Mouse (Mus musculus): ENCODE data around the gene Zfyve1. TPM values are rescaled to one million over a fixed set of nuclear protein-coding genes. Genes with fewer than 3 reads are reported as not detected.

Zfyve1 gene
- polyA plus RNA-seq, 1 experiment = not detected

DNA sequence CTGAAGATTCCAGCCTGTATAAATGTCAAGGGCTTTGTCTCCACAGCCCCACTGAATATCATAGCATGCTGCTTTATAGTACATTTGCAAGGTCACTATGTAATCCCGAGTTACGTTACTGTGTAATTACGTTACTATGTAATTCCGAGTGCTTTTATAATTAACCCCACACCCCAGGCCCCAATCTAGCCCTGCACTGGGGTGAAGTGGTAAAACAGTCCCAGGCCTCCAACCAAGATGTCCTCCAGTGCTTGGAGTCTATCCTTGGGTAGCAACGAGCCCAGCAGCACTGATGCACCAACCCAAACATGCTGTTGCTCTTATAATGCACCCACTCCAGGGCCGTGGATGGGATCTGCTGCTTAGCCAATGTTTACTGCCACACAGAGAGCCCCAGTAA, 74.0 kb downstream of the Zfyve1 start:
- Histone ChIP-seq H3K27ac (ENCODE audit: insufficient read depth, low read depth, low read length) (no peak overlapping the region), H3K4me3 (ENCODE audit: insufficient read depth, low read depth, low read length) (no peak overlapping the region), H3K4me1 (ENCODE audit: control insufficient read depth, insufficient read depth, low read length) (peaks cover 33% of the 10 kb centered on the region)
- 48% methylated on average over 6 of the region's 6 CpGs for WGBS
- TF ChIP-seq POLR2A (IDR thresholded peaks at IDR 0.05; ENCODE audit: insufficient read depth, low read depth, low read length) = no peak
- TF ChIP-seq CTCF (IDR thresholded peaks at IDR 0.05; ENCODE audit: insufficient read depth, low read depth, low read length) = no peak

DNA sequence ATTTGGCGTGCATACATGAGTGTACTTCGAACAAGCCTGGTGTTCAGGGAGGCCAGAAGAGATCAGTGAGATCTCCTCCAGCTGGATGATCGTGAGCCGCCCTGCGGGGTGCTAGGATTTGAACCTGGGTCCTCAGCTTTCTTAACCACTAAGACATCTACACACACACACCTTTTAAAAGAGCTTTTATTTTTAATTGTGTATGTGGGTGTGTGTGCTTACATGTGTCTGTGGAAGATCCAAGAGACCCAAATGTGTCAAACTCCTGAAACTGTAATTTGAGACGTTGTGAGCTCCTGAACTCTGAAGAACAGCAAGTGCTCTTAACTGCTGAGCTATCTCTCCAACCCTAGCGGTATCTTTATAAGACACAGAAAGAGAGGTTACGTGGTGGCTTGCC, 75.9 kb downstream of the Zfyve1 start:
- H3K4me3 ChIP-seq (ENCODE audit: insufficient read depth, low read depth, low read length) = peak overlapping the region; percentile 96; the same call in 1 of the 2 replicates
- peaks cover 26% of the 10 kb centered on the region for H3K4me1 ChIP-seq (ENCODE audit: control insufficient read depth, insufficient read depth, low read length)
- TF ChIP-seq CTCF (IDR thresholded peaks at IDR 0.05; ENCODE audit: insufficient read depth, low read depth, low read length) (no peak), POLR2A (IDR thresholded peaks at IDR 0.05; ENCODE audit: insufficient read depth, low read depth, low read length) (no peak)
- H3K27ac ChIP-seq (ENCODE audit: insufficient read depth, low read depth, low read length) = no peak overlapping the region
- 46% methylated on average over 8 of the region's 8 CpGs for WGBS

DNA sequence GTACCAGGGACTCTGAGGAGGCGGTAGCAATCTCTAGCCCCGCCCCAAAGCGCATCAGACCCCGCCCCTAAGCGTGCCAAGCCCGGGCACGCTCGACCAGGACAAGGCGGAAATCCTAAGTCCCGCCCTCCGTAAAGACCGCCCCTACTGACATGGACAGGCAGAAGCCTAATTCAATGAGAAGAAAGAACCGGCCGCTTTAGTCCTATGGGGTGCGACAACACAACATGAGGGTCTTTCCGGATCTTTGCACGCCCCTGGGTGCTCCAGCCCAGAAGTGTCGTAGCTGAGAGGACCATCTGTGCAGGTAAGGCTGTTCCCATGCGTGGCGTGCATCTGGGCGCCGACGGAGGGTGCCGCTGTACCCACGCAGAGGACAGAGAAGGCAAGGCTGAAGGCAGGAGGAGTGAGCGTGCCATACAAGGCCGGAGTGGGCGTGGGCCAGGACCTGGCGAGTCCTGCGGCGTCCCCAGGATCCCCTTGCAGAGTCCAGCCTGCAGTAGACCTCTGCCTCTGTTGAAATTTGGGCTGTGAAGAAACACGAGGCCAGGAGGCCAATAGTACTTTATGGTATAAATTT, 76.6 kb downstream of the Zfyve1 start, which contains the start of gene Dcaf4:
Gene Dcaf4, plus strand, starts transcription at position 156 of the 580 bp plus-strand sequence.
- TF ChIP-seq CTCF (IDR thresholded peaks at IDR 0.05; ENCODE audit: insufficient read depth, low read depth, low read length) (no peak), POLR2A (IDR thresholded peaks at IDR 0.05; ENCODE audit: insufficient read depth, low read depth, low read length) (0 out of 2 replicates have a peak, but pooled peaks have one; percentile 30)
- H3K4me1 ChIP-seq (ENCODE audit: control insufficient read depth, insufficient read depth, low read length) = peaks cover 23% of the 10 kb centered on the region
- peak within 1 kb of the TSS; percentile 47; the same call in 1 of the 2 replicates for H3K27ac ChIP-seq (ENCODE audit: insufficient read depth, low read depth, low read length)
- WGBS = under 1% methylated on average over 32 of the region's 32 CpGs
- H3K4me3 ChIP-seq (ENCODE audit: insufficient read depth, low read depth, low read length) = peak within 1 kb of the TSS; percentile 96

GRCm38 (mm10) chr12:83517580-83517979, 79.4 kb downstream of the Zfyve1 start:
- no peak for TF ChIP-seq CTCF (IDR thresholded peaks at IDR 0.05; ENCODE audit: insufficient read depth, low read depth, low read length)
- no peak for TF ChIP-seq POLR2A (IDR thresholded peaks at IDR 0.05; ENCODE audit: insufficient read depth, low read depth, low read length)
- Histone ChIP-seq H3K4me3 (ENCODE audit: insufficient read depth, low read depth, low read length) (no peak overlapping the region), H3K4me1 (ENCODE audit: control insufficient read depth, insufficient read depth, low read length) (peaks cover 21% of the 10 kb centered on the region), H3K27ac (ENCODE audit: insufficient read depth, low read depth, low read length) (no peak overlapping the region)
- 90% methylated on average over 3 of the region's 3 CpGs for WGBS

GRCm38 (mm10) chr12:83514216-83514615, 82.8 kb downstream of the Zfyve1 start:
- Histone ChIP-seq H3K4me3 (ENCODE audit: insufficient read depth, low read depth, low read length) (no peak overlapping the region), H3K4me1 (ENCODE audit: control insufficient read depth, insufficient read depth, low read length) (peaks cover 12% of the 10 kb centered on the region), H3K27ac (ENCODE audit: insufficient read depth, low read depth, low read length) (no peak overlapping the region)
- TF ChIP-seq POLR2A (IDR thresholded peaks at IDR 0.05; ENCODE audit: insufficient read depth, low read depth, low read length) (no peak), CTCF (IDR thresholded peaks at IDR 0.05; ENCODE audit: insufficient read depth, low read depth, low read length) (no peak)
- WGBS = 44% methylated on average over 4 of the region's 4 CpGs

- Histone ChIP-seq H3K27ac (ENCODE audit: insufficient read depth, low read depth, low read length) (peak overlapping the region; percentile 85; the same call in 1 of the 2 replicates), H3K4me1 (ENCODE audit: control insufficient read depth, insufficient read depth, low read length) (peaks cover 12% of the 10 kb centered on the region), H3K4me3 (ENCODE audit: insufficient read depth, low read depth, low read length) (no peak overlapping the region)
- 13% methylated on average over 5 of the region's 5 CpGs for WGBS
- no peak for TF ChIP-seq POLR2A (IDR thresholded peaks at IDR 0.05; ENCODE audit: insufficient read depth, low read depth, low read length)
- no peak for TF ChIP-seq CTCF (IDR thresholded peaks at IDR 0.05; ENCODE audit: insufficient read depth, low read depth, low read length)
These were observed 83.8 kb downstream of the Zfyve1 start for GRCm38 (mm10) chr12:83513185-83513584.

DNA sequence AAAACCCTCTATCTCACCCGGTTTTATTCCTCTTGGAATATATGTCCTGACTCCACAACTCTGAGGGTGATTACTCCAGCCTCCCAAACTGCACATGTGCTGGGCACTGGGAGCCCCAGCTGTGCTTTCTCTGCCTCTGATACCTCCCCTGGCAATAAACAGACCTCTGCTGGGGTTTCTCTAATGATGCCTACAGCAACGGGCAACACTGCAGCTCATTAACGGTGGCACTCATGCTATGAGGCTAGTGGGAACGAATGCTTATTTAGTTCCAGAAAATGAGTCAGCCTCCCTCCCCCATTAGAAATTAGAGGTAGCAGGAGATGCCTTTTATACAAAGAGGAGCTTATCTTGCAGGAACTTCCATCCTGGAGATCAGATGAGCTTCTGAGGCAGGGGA, 84.2 kb downstream of the Zfyve1 start:
- WGBS = 4% methylated on average over 4 of the region's 4 CpGs
- no peak overlapping the region for H3K4me3 ChIP-seq (ENCODE audit: insufficient read depth, low read depth, low read length)

GRCm38 (mm10) chr12:83510586-83510985, 86.4 kb downstream of the Zfyve1 start:
- H3K4me1 ChIP-seq (ENCODE audit: control insufficient read depth, insufficient read depth, low read length) = peaks cover 12% of the 10 kb centered on the region
- H3K27ac ChIP-seq (ENCODE audit: insufficient read depth, low read depth, low read length) = no peak overlapping the region
- no peak overlapping the region for H3K4me3 ChIP-seq (ENCODE audit: insufficient read depth, low read depth, low read length)
- TF ChIP-seq POLR2A (IDR thresholded peaks at IDR 0.05; ENCODE audit: insufficient read depth, low read depth, low read length) (no peak), CTCF (IDR thresholded peaks at IDR 0.05; ENCODE audit: insufficient read depth, low read depth, low read length) (no peak)
- 80% methylated on average over 5 of the region's 5 CpGs for WGBS

More for the DNA sequence above, 84.2 kb downstream of the Zfyve1 start:
- Histone ChIP-seq H3K4me1 (ENCODE audit: control insufficient read depth, insufficient read depth, low read length) (peaks cover 12% of the 10 kb centered on the region), H3K27ac (ENCODE audit: insufficient read depth, low read depth, low read length) (peak overlapping the region; percentile 85)
- TF ChIP-seq POLR2A (IDR thresholded peaks at IDR 0.05; ENCODE audit: insufficient read depth, low read depth, low read length) (no peak), CTCF (IDR thresholded peaks at IDR 0.05; ENCODE audit: insufficient read depth, low read depth, low read length) (no peak)

GRCm38 (mm10) chr12:83506543-83506942, 90.5 kb downstream of the Zfyve1 start:
- H3K27ac ChIP-seq (ENCODE audit: insufficient read depth, low read depth, low read length) = no peak overlapping the region
- TF ChIP-seq POLR2A (IDR thresholded peaks at IDR 0.05; ENCODE audit: insufficient read depth, low read depth, low read length) (no peak), CTCF (IDR thresholded peaks at IDR 0.05; ENCODE audit: insufficient read depth, low read depth, low read length) (no peak)
- 89% methylated on average over 10 of the region's 10 CpGs for WGBS
- H3K4me1 ChIP-seq (ENCODE audit: control insufficient read depth, insufficient read depth, low read length) = no peaks in the 10 kb centered on the region
- no peak overlapping the region for H3K4me3 ChIP-seq (ENCODE audit: insufficient read depth, low read depth, low read length)

Data from olfactory bulb, adult 2 months (tissue).